Mouse (Mus musculus) urinary bladder, postnatal 36 days (tissue): ENCODE measurements around the gene Olfr263.
"Not testable (repeated sequence)": the region's sequence is repeated elsewhere in the genome, so short reads cannot be mapped to it uniquely, and the experiment has no call there.

Experiments used
- DNase-seq, 2 experiments: peaks; one replicate each; pipeline ENCODE4 v3.0.0; 2022; ENCODE audit warnings: low spot score in 2 of 2, mixed read lengths in 1 of 2

Olfr263 gene

GRCm38 (mm10) chr13:21129339-21129738, at the start of gene Olfr263:
Olfr263 (plus strand) TSS chr13:21129639.
- DNase-seq = not testable (repeated sequence)

- no peak for DNase-seq
Observed at GRCm38 (mm10) chr13:21082686-21083085, 46.8 kb upstream of the Olfr263 start.

GRCm38 (mm10) chr13:21109759-21110158, 19.7 kb upstream of the Olfr263 start:
- no peak for DNase-seq

- DNase-seq = no peak
Observed at GRCm38 (mm10) chr13:21110441-21110840, 19.0 kb upstream of the Olfr263 start.

- DNase-seq = not testable (repeated sequence)
Observed at GRCm38 (mm10) chr13:21111183-21111582, 18.3 kb upstream of the Olfr263 start, which contains the start of gene Olfr1369-ps1. Olfr1369-ps1 (plus strand) TSS chr13:21111483.

- DNase-seq = no peak
Observed at GRCm38 (mm10) chr13:21114121-21114520, 15.3 kb upstream of the Olfr263 start.

- DNase-seq = no peak
Observed at GRCm38 (mm10) chr13:21142421-21142820, 13.0 kb downstream of the Olfr263 start.

- DNase-seq = no peak
Observed at GRCm38 (mm10) chr13:21145767-21146166, 16.3 kb downstream of the Olfr263 start, which contains the start of gene Olfr1368. Olfr1368 (minus strand) TSS chr13:21145867.

GRCm38 (mm10) chr13:21155888-21156287, 26.4 kb downstream of the Olfr263 start:
- DNase-seq = no peak

GRCm38 (mm10) chr13:21158071-21158470, 28.6 kb downstream of the Olfr263 start:
- no peak for DNase-seq

GRCm38 (mm10) chr13:21158785-21159474, 29.5 kb downstream of the Olfr263 start:
- peak in 1 of 2 experiments; percentile 88 for DNase-seq

GRCm38 (mm10) chr13:21159475-21159819, 30.0 kb downstream of the Olfr263 start:
- DNase-seq = no peak

GRCm38 (mm10) chr13:21160041-21160511, 30.6 kb downstream of the Olfr263 start:
- DNase-seq = no peak

- peak; percentile 91 to 92 for DNase-seq
Observed at GRCm38 (mm10) chr13:21160657-21161590, 31.5 kb downstream of the Olfr263 start.

GRCm38 (mm10) chr13:21161591-21161990, 32.2 kb downstream of the Olfr263 start:
- DNase-seq = no peak

GRCm38 (mm10) chr13:21162591-21162990, 33.2 kb downstream of the Olfr263 start:
- no peak for DNase-seq

- DNase-seq = peak in 1 of 2 experiments; percentile 72
Observed at GRCm38 (mm10) chr13:21166936-21167909, 37.8 kb downstream of the Olfr263 start.

- DNase-seq = no peak
Observed at GRCm38 (mm10) chr13:21167910-21168300, 38.5 kb downstream of the Olfr263 start.

GRCm38 (mm10) chr13:21168371-21169011, 39.1 kb downstream of the Olfr263 start:
- no peak for DNase-seq

- DNase-seq = no peak
Observed at GRCm38 (mm10) chr13:21169121-21169656, 39.8 kb downstream of the Olfr263 start.
